Mouse (Mus musculus) ES-Bruce4 (cell line): ENCODE data around the gene Sugct. TPM values are rescaled to one million over a fixed set of nuclear protein-coding genes. Genes with fewer than 3 reads are reported as not detected.

Experiments
- H3K27ac ChIP-seq: 2 replicates; pipeline ENCODE4 v1.5.1; 2012; ENCODE audit warnings: low read length, inconsistent platforms; ENCODE audit not compliant: insufficient read depth
- H3K27me3 ChIP-seq: 2 replicates; pipeline ENCODE4 v1.6.1; 2012; ENCODE audit warnings: mild to moderate bottlenecking, low read length, inconsistent platforms; ENCODE audit not compliant: control insufficient read depth, poor library complexity, insufficient read depth, severe bottlenecking
- H3K36me3 ChIP-seq: 2 replicates; pipeline ENCODE4 v1.6.1; 2012; ENCODE audit warnings: inconsistent platforms, mild to moderate bottlenecking, low read length, moderate library complexity; ENCODE audit not compliant: control insufficient read depth, poor library complexity, insufficient read depth, severe bottlenecking
- H3K4me1 ChIP-seq: one replicate; pipeline ENCODE4 v1.8.1; 2011; ENCODE audit warnings: low read length; ENCODE audit not compliant: control insufficient read depth, insufficient read depth
- H3K4me3 ChIP-seq: 2 replicates; pipeline ENCODE4 v1.5.1; 2011; ENCODE audit warnings: low read depth, mild to moderate bottlenecking, low read length
- H3K9ac ChIP-seq: 2 replicates; pipeline ENCODE4 v1.6.1; 2012; ENCODE audit warnings: low read depth, mild to moderate bottlenecking, inconsistent platforms; ENCODE audit not compliant: poor library complexity, severe bottlenecking
- H3K9me3 ChIP-seq: replicated peaks from 2 replicates; pipeline ENCODE4 v1.6.1; 2012; ENCODE audit warnings: mild to moderate bottlenecking, low read length, inconsistent platforms; ENCODE audit not compliant: control insufficient read depth, poor library complexity, insufficient read depth, severe bottlenecking
- CTCF ChIP-seq: IDR thresholded peaks from one replicate; pipeline ENCODE4 v1.8.1; 2011; ENCODE audit warnings: low read depth, low read length
- EP300 ChIP-seq: IDR thresholded peaks from 2 replicates; pipeline ENCODE4 v1.6.1; 2011; ENCODE audit warnings: low read depth, low read length; ENCODE audit not compliant: insufficient read depth
- POLR2A ChIP-seq: IDR thresholded peaks from one replicate; pipeline ENCODE4 v1.8.1; 2011; ENCODE audit warnings: low read length; ENCODE audit not compliant: insufficient read depth
- polyA plus RNA-seq: library from polyadenylated mRNA; stranded (reverse); fragments of >200 nt; gene quantifications from 2 replicates; pipeline ENCODE4 v1.2.4, GENCODE M21; 2011; ENCODE audit warnings: low read depth; ENCODE audit not compliant: missing spikeins, insufficient read depth, insufficient read length

Gene Sugct
- polyA plus RNA-seq, 1 experiment, result 2.8 TPM

DNA sequence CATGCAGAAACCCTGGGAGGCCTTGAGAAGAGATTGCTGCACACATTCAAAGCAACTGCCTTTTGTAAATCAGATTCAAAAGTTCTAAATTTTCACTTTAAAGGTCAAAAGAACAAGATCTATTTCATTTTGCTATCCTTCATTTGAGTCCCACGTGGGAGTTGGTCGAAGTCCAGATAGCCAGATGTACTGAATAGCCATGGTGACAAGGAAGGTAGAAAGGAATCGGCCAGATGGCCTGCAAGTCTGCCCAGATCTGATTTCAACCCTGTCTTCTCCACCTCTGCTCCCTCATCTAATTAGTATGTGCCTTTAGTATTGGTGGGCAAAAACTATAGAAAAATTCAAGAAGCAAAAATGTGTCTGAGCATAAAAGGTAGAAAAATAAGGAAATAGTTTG is 478.8 kb downstream of the Sugct start:
- H3K9ac ChIP-seq, result no peak overlapping the region
- TF ChIP-seq CTCF (no peak), POLR2A (no peak), EP300 (no peak)
- H3K4me1 ChIP-seq, result no peaks in the 10 kb centered on the region
- H3K27me3 ChIP-seq, result no peaks in the 10 kb centered on the region
- no peak overlapping the region for H3K27ac ChIP-seq
- H3K36me3 ChIP-seq, result no peaks in the 10 kb centered on the region
- no peak overlapping the region for H3K4me3 ChIP-seq
- H3K9me3 ChIP-seq, result no peaks in the 10 kb centered on the region

DNA sequence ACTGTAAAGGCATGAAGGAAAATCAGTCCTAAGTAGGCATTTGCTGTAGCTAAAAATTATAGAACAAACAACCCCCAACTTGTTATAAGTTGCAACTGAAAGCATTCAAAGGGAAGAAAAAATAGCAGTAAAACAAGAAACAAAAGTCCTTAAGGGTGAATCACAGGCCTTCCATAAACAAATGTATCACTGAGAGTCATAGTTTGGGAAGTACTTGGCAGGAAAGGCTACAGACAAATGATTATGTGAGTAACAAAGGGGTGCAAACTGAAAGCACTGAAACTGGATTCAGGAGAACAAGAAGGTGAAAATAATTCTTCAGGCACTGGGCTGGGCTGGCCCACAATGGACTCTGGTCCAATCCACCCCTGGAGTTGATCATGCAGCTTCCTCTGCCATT is 482.7 kb downstream of the Sugct start:
- Histone ChIP-seq H3K9me3 (no peaks in the 10 kb centered on the region), H3K9ac (no peak overlapping the region), H3K4me3 (no peak overlapping the region), H3K27ac (no peak overlapping the region), H3K4me1 (no peaks in the 10 kb centered on the region), H3K36me3 (no peaks in the 10 kb centered on the region), H3K27me3 (no peaks in the 10 kb centered on the region)
- no peak for TF ChIP-seq CTCF

DNA sequence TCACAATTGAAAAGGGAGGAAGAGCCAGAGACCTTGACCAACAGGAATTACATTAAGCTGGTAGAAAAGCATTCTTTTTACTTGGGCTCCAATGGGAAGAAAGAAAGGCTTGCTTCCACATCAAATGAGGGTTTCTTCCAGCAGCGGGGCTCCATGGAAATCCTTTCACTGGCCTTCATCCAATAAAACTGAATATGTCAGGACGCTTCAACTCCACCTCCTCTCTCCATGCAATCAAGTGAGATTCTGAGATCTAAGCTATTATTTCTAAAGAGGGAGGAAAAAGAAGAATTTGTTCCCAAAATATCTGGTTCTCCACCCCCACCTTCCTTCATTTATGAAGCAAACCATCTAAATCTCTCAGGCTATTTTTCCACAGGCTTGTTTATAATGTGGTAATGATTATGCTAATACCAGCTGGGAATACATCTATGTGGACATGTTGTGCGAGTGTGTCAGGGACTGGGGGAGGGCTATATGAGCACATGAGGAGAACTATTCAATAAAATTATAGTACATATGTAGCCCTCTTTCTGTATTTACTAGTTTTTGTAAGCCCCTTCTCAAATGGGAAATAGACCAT is 505.1 kb downstream of the Sugct start:
- no peaks in the 10 kb centered on the region for H3K9me3 ChIP-seq
- no peaks in the 10 kb centered on the region for H3K36me3 ChIP-seq
- no peaks in the 10 kb centered on the region for H3K27me3 ChIP-seq
- H3K27ac ChIP-seq, result no peak overlapping the region
- no peak overlapping the region for H3K9ac ChIP-seq
- H3K4me3 ChIP-seq, result no peak overlapping the region
- H3K4me1 ChIP-seq, result no peaks in the 10 kb centered on the region
- TF ChIP-seq CTCF (no peak), POLR2A (no peak), EP300 (no peak)

DNA sequence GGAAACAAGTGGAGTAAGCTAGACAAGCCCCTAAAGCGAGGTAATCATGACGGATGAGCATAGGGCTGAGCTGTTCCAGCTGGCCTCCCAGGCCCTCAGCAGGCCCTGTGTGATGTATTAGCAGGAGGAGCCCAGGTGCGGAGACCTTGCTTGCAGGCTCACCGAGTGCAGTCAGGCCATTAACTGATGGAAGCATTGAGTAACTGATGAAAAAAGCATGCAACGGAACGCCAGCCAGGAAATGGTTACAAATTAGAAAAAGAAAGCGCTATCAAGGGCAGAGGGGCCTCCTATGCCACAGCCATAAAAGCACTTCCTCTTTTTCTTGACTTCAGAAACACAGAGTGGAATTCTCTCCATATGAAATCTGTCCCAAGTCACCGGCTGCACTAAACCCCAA is 510.1 kb downstream of the Sugct start:
- Histone ChIP-seq H3K27me3 (no peaks in the 10 kb centered on the region), H3K27ac (no peak overlapping the region), H3K36me3 (no peaks in the 10 kb centered on the region), H3K4me3 (no peak overlapping the region), H3K9ac (no peak overlapping the region), H3K4me1 (no peaks in the 10 kb centered on the region), H3K9me3 (no peaks in the 10 kb centered on the region)
- TF ChIP-seq CTCF, result no peak
- TF ChIP-seq EP300, result no peak
- no peak for TF ChIP-seq POLR2A

DNA sequence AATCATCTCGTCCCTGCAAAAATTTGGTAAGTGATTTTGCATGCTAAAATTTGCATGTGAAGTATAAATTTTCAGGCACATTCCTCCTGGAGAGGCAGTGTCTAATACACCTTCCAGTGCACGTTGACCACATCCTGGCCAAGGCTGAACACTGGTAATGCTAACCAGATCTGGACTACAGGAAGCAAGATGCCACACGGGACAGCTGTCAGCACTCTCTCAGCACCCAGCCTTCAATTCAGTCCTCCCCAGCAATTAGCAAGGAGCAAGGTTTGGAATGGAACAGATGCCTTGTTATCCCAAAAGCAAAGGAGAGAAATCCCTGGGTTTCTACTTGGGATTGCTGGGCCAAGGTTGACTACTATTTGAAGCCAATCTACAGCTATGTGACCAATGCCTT is 529.4 kb downstream of the Sugct start:
- Histone ChIP-seq H3K27me3 (no peaks in the 10 kb centered on the region), H3K9ac (no peak overlapping the region), H3K36me3 (no peaks in the 10 kb centered on the region), H3K27ac (no peak overlapping the region), H3K4me1 (no peaks in the 10 kb centered on the region), H3K4me3 (no peak overlapping the region), H3K9me3 (no peaks in the 10 kb centered on the region)
- TF ChIP-seq EP300, result no peak
- TF ChIP-seq POLR2A, result no peak
- no peak for TF ChIP-seq CTCF

DNA sequence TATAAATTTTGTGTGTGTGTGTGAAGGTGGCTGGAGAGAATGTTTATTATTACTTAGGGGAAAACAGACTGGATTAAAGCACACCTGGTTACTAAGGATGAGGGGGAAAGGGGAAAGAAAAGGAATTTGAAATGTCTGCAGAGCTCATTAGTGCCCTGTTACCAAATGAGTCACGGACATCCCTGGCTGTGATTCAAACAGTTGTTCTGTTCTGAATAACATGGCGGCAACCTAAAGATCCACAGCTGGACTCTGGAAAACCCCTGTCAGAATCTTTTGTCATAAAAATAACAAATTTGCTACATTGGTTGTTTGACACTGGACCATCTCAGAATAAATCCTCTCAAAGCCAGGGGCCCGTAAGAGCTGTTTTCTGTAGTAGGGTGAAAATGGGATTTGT is 530.6 kb downstream of the Sugct start:
- H3K27ac ChIP-seq, result no peak overlapping the region
- H3K4me3 ChIP-seq, result no peak overlapping the region
- no peaks in the 10 kb centered on the region for H3K9me3 ChIP-seq
- no peaks in the 10 kb centered on the region for H3K36me3 ChIP-seq
- H3K4me1 ChIP-seq, result no peaks in the 10 kb centered on the region
- no peaks in the 10 kb centered on the region for H3K27me3 ChIP-seq
- no peak overlapping the region for H3K9ac ChIP-seq
- TF ChIP-seq POLR2A, result no peak
- TF ChIP-seq CTCF, result no peak
- TF ChIP-seq EP300, result no peak
